Mouse (Mus musculus) thymus, adult 2 months (tissue): ENCODE data around the gene Mfap1b.

Experiments used
- CTCF ChIP-seq: fragments of 200-500 bp; IDR thresholded peaks from 2 replicates; pipeline ENCODE4 v1.5.1; 2012; ENCODE audit warnings: mild to moderate bottlenecking, control low read depth, low read length, moderate library complexity, borderline replicate concordance; ENCODE audit not compliant: control insufficient read depth, poor library complexity, insufficient read depth; ENCODE audit errors: extremely low read depth
- POLR2A ChIP-seq: fragments of 200-500 bp; IDR thresholded peaks from 2 replicates; pipeline ENCODE4 v1.6.1; 2012; ENCODE audit warnings: mild to moderate bottlenecking, low read length, control low read depth, moderate library complexity; ENCODE audit not compliant: control insufficient read depth, poor library complexity, insufficient read depth; ENCODE audit errors: extremely low read depth

- no peak for TF ChIP-seq CTCF
- no peak for TF ChIP-seq POLR2A
Observed at GRCm38 (mm10) chr2:121518106-121518505, 44.2 kb upstream of the Mfap1b start.
